Mouse (Mus musculus) CH12.LX (cell line): ENCODE data around the gene Zswim4. TPM values are rescaled to one million over a fixed set of nuclear protein-coding genes. Genes with fewer than 3 reads are reported as not detected.

Source experiments
- DNase-seq: peaks from one replicate; pipeline ENCODE4 v3.0.0-alpha.2; 2013; ENCODE audit errors: extremely low read depth
- H3K27ac ChIP-seq: 2 replicates; pipeline ENCODE4 v1.5.1; 2012; ENCODE audit warnings: low read depth, mild to moderate bottlenecking, control low read depth, moderate library complexity; ENCODE audit not compliant: insufficient read depth
- H3K27me3 ChIP-seq: replicated peaks from 2 replicates; pipeline ENCODE3; 2012; ENCODE audit warnings: inconsistent platforms
- H3K36me3 ChIP-seq, 2 experiments: replicated peaks in 1 of 2; 2 replicates each; pipeline versions ENCODE3 to v1.6.1; 2012; ENCODE audit warnings: inconsistent platforms in 1 of 2, low read length in 1 of 2, mild to moderate bottlenecking in 1 of 2, mixed read lengths in 1 of 2, moderate library complexity in 1 of 2; ENCODE audit not compliant: control insufficient read depth in 1 of 2, insufficient read depth in 1 of 2
- H3K4me1 ChIP-seq, 2 experiments: 2 replicates each; pipeline ENCODE4 v1.6.1; 2012; ENCODE audit warnings: inconsistent platforms in 1 of 2, moderate library complexity in 1 of 2; ENCODE audit not compliant: insufficient read depth in 2 of 2, control insufficient read depth in 1 of 2
- H3K4me2 ChIP-seq: 2 replicates; pipeline ENCODE4 v1.6.1; 2012; ENCODE audit warnings: low read depth, mild to moderate bottlenecking, control low read depth; ENCODE audit not compliant: poor library complexity, insufficient read depth, severe bottlenecking
- H3K4me3 ChIP-seq, 3 experiments: fragments of 150-350 bp in 1 of 3; sonication (generic) in 1 of 3; replicated peaks in 1 of 3; 2 replicates each; pipeline versions ENCODE3 to v1.5.1; 2011 to 2012; ENCODE audit warnings: low read depth in 2 of 3, low read length in 2 of 3, mild to moderate bottlenecking in 2 of 3, moderate library complexity in 2 of 3, control low read depth in 1 of 3, improper control_type of control experiment in 1 of 3, inconsistent platforms in 1 of 3, mixed read lengths in 1 of 3; ENCODE audit not compliant: poor library complexity in 1 of 3
- H3K79me2 ChIP-seq: replicated peaks from 2 replicates; pipeline ENCODE4 v1.6.1; 2012; ENCODE audit warnings: mild to moderate bottlenecking, moderate library complexity; ENCODE audit not compliant: control insufficient read depth, poor library complexity, insufficient read depth, severe bottlenecking; ENCODE audit errors: extremely low read depth
- H3K9ac ChIP-seq: 2 replicates; pipeline ENCODE4 v1.6.1; 2012; ENCODE audit warnings: low read depth, mild to moderate bottlenecking, control low read depth, moderate library complexity; ENCODE audit not compliant: insufficient read depth
- H3K9me3 ChIP-seq: replicated peaks from 2 replicates; pipeline ENCODE3; 2012; ENCODE audit warnings: low read length, inconsistent platforms, mixed read lengths
- CHD2 ChIP-seq: IDR thresholded peaks from 2 replicates; pipeline ENCODE4 v1.6.1; 2011; ENCODE audit warnings: low read length, improper control_type of control experiment
- CTCF ChIP-seq, 2 experiments: IDR thresholded peaks in 1 of 2; conservative IDR thresholded peaks in 1 of 2; 2 replicates each; pipeline ENCODE4 v1.5.1; 2011 to 2012; ENCODE audit warnings: low read depth in 2 of 2, low read length in 2 of 2, improper control_type of control experiment in 1 of 2, inconsistent platforms in 1 of 2, mild to moderate bottlenecking in 1 of 2, moderate library complexity in 1 of 2
- ETS1 ChIP-seq: conservative IDR thresholded peaks from 2 replicates; pipeline ENCODE4 v1.6.1; 2012; ENCODE audit warnings: low read depth, mild to moderate bottlenecking, inconsistent platforms, low read length, improper control_type of control experiment, moderate library complexity
- GABPA ChIP-seq: IDR thresholded peaks from 2 replicates; pipeline ENCODE4 v1.6.1; 2012; ENCODE audit warnings: low read depth, low read length, improper control_type of control experiment, inconsistent platforms; ENCODE audit not compliant: insufficient replicate concordance
- IRF4 ChIP-seq: IDR thresholded peaks from 2 replicates; pipeline ENCODE4 v1.6.1; 2014; ENCODE audit warnings: low read depth, mild to moderate bottlenecking, inconsistent platforms, low read length, improper control_type of control experiment
- MEF2A ChIP-seq: IDR thresholded peaks from 2 replicates; pipeline ENCODE4 v1.6.1; 2014; ENCODE audit warnings: low read depth, mild to moderate bottlenecking, inconsistent platforms, low read length, improper control_type of control experiment, borderline replicate concordance
- MXI1 ChIP-seq: IDR thresholded peaks from 2 replicates; pipeline ENCODE4 v1.6.1; 2011; ENCODE audit warnings: mild to moderate bottlenecking, low read depth, low read length, improper control_type of control experiment
- MYC ChIP-seq: IDR thresholded peaks from 2 replicates; pipeline ENCODE4 v1.6.1; 2011; ENCODE audit warnings: low read depth, mild to moderate bottlenecking, improper control_type of control experiment, low read length
- POLR2A ChIP-seq: IDR thresholded peaks from 2 replicates; pipeline ENCODE4 v1.6.1; 2011; ENCODE audit warnings: low read depth, mild to moderate bottlenecking, improper control_type of control experiment, low read length
- POLR2AphosphoS2 ChIP-seq: IDR thresholded peaks from 2 replicates; pipeline ENCODE4 v1.6.1; 2011; ENCODE audit warnings: low read depth, low read length, improper control_type of control experiment
- RCOR1 ChIP-seq: conservative IDR thresholded peaks from 2 replicates; pipeline ENCODE4 v1.6.1; 2012; ENCODE audit warnings: low read depth, mild to moderate bottlenecking, inconsistent platforms, low read length, improper control_type of control experiment
- SIN3A ChIP-seq: IDR thresholded peaks from 2 replicates; pipeline ENCODE4 v1.6.1; 2012; ENCODE audit warnings: low read length, improper control_type of control experiment, inconsistent platforms
- TBP ChIP-seq: conservative IDR thresholded peaks from 2 replicates; pipeline ENCODE4 v1.6.1; 2011; ENCODE audit warnings: low read depth, low read length, improper control_type of control experiment
- TCF12 ChIP-seq: IDR thresholded peaks from 2 replicates; pipeline ENCODE4 v1.6.1; 2014; ENCODE audit warnings: low read depth, mild to moderate bottlenecking, inconsistent platforms, low read length, improper control_type of control experiment
- UBTF ChIP-seq: IDR thresholded peaks from 2 replicates; pipeline ENCODE4 v1.6.1; 2012; ENCODE audit warnings: low read depth, mild to moderate bottlenecking, inconsistent platforms, low read length, improper control_type of control experiment, moderate library complexity
- ZKSCAN1 ChIP-seq: IDR thresholded peaks from 2 replicates; pipeline ENCODE4 v1.6.1; 2012; ENCODE audit warnings: low read depth, inconsistent platforms, low read length, improper control_type of control experiment, borderline replicate concordance
- ZNF384 ChIP-seq: IDR thresholded peaks from 2 replicates; pipeline ENCODE4 v1.6.1; 2012; ENCODE audit warnings: low read depth, low read length, improper control_type of control experiment, inconsistent platforms
- dilution Hi-C: fragments of 300-500 bp; cut with MboI; formaldehyde crosslinking; loops from 2 replicates; pipeline ENCODE4 v1.14.3; 2020; ENCODE audit warnings: low sequenced_read_pairs; ENCODE audit not compliant: extremely low pct_unique_long_range_greater_than_20kb, extremely low pct_ligation_motif_present
- in situ Hi-C: fragments of 300-500 bp; cut with MboI; formaldehyde crosslinking; loops from 3 replicates; pipeline ENCODE4 v1.14.3; 2019; ENCODE audit warnings: low sequenced_read_pairs, low pct_ligation_motif_present, low pct_unique_long_range_greater_than_20kb, mixed read lengths
- polyA plus RNA-seq: library from polyadenylated mRNA; unstranded; fragments of >175 nt; gene quantifications from 2 replicates; pipeline ENCODE4 v1.2.1, GENCODE M21; 2012; ENCODE audit warnings: low read depth; ENCODE audit not compliant: insufficient read length
- total RNA-seq, 2 experiments: library from RNA; depleted of rRNA; stranded (reverse); fragments of 300-350 nt in 1 of 2; fragments of >200 nt in 1 of 2; gene quantifications; 2 replicates each; pipeline ENCODE4 v1.2.3; 2012 to 2014

Gene Zswim4
- total and polyA plus RNA-seq, 3 experiments, result 4.9 to 9.7 (median 9.1) TPM

DNA sequence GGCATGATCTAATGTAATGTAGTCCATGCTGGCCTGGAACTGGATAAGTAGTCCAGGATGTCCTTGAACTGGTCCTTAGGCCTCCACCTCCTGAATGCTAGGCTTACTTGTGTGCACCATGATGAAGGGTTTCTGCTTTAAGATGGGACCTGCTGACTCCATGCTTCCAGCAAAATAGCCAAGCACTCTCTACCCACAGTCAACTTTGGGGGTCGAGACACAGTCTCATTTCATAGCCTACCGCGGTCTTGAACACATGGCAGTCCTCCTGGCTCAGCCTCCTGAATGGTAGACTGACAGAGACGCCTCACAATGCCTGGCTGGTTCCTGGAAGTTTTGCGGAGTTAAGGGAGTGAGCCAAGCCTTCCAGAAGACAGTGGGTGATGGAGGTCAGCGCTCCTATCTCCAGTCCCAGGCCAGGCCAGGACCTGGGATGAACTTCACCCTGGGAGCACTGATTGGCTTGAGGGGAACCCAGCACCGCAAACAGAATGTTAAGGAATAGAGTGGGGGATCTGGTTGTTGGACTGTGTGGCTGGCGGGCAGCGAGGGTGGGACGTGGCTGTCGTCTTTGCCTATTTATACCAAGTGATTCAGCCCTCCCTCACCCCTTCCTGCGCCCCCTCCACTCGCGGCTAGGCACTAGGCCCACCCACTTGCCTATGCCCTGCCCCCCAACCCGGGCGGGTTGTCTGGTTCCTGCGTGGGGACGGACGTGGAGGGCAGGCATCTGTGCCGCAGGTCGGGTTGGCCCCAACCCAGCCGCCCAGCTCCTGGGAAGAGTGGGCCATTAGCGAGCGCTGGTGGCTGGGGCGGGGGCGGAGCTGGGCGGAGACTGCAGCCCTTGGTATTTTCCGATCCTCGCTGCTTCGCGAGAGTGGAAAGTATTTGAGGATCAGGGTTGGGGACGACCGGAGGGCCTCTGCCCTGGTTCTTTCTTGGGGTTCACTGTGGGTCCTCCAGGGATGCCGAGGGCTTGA lies 33.6 kb downstream of the Zswim4 start:
- no peaks in the 10 kb centered on the region for H3K27me3 ChIP-seq
- peak overlapping the region; percentile 93 for H3K9ac ChIP-seq
- H3K4me1 ChIP-seq, result peaks cover 26 to 63% of the 10 kb centered on the region in 2 experiments
- no peaks in the 10 kb centered on the region for H3K9me3 ChIP-seq
- dilution Hi-C loops, result no loop called here
- H3K79me2 ChIP-seq, result peaks cover 28% of the 10 kb centered on the region
- peak overlapping the region; percentile 71 to 96 (median 82) for H3K4me3 ChIP-seq
- in situ Hi-C loops, result loop anchor here (25.0 kb wide), 1 partner anchor 159 kb away; no protein-coding TSS in a partner anchor
- H3K27ac ChIP-seq, result peak overlapping the region; percentile 94
- peak overlapping the region; percentile 84 for H3K4me2 ChIP-seq
- TF ChIP-seq CHD2, result peak; percentile 37; the same call in 1 of the 2 replicates
- TF ChIP-seq SIN3A, result 0 out of 2 replicates have a peak, but pooled peaks have one; percentile 53
- TF ChIP-seq TBP, result 0 out of 2 replicates have a peak, but pooled peaks have one; percentile 28
- TF ChIP-seq IRF4, result peak; percentile 33; the same call in 1 of the 2 replicates
- TF ChIP-seq POLR2AphosphoS2, result no peak
- TF ChIP-seq MEF2A, result 0 out of 2 replicates have a peak, but pooled peaks have one; percentile 28
- 0 out of 2 replicates have a peak, but pooled peaks have one; percentile 21 for TF ChIP-seq UBTF
- peak; percentile 68; the same call in 1 of the 2 replicates for TF ChIP-seq POLR2A
- no peak for TF ChIP-seq ETS1
- peak; percentile 4; the same call in 1 of the 2 replicates for TF ChIP-seq MXI1
- TF ChIP-seq, all 38 proteins: peak for 8
- H3K36me3 ChIP-seq, result peaks cover 13 to 33% of the 10 kb centered on the region in 2 experiments
- peak; percentile 72 for DNase-seq

DNA sequence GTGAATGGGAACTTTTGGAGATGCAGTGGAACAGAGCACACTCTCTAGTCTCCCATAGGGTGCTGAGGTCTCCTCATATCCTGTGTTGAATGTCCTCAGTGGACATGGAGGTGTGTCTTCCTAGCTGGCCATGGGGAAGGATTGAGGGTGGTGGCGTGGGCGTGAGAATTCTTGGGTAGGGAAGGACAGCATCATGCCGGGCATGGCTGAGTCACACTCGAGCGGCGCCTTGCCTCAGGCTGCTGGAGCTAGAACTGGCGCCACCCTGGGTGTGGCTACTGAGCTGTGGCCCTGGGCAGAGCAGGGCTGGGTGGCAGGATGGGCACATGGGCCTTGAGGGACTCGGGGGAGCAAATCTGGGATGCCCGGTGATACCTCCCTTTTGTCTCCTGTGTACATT lies 34.4 kb downstream of the Zswim4 start:
- no peak for DNase-seq
- Histone ChIP-seq H3K27ac (peak overlapping the region; percentile 30), H3K9ac (peak overlapping the region; percentile 93)

More for the DNA sequence above, 34.4 kb downstream of the Zswim4 start:
- in situ Hi-C loops (loop anchor here (25.0 kb wide), 1 partner anchor 160 kb away; no protein-coding TSS in a partner anchor), dilution Hi-C loops (no loop called here)
- H3K27me3 ChIP-seq, result no peaks in the 10 kb centered on the region
- H3K9me3 ChIP-seq, result no peaks in the 10 kb centered on the region
- H3K4me3 ChIP-seq, result peak overlapping the region; percentile 71 to 96 (median 82)
- TF ChIP-seq MYC, result no peak
- TF ChIP-seq GABPA, result no peak
- TF ChIP-seq TCF12, result no peak
- no peak for TF ChIP-seq RCOR1
- no peak for TF ChIP-seq ZNF384
- no peak for TF ChIP-seq ZKSCAN1
- TF ChIP-seq CTCF (conservative IDR thresholded peaks at IDR 0.05 in 1 of 2, IDR thresholded peaks at IDR 0.05 in 1 of 2; ENCODE audit: low read depth in 2 of 2, low read length in 2 of 2), result no peak
- no peak for TF ChIP-seq TBP
- TF ChIP-seq IRF4, result no peak
- H3K79me2 ChIP-seq, result peaks cover 28% of the 10 kb centered on the region
- peaks cover 12 to 28% of the 10 kb centered on the region in 2 experiments for H3K36me3 ChIP-seq
- H3K4me1 ChIP-seq, result peaks cover 19 to 60% of the 10 kb centered on the region in 2 experiments
- H3K4me2 ChIP-seq, result peak overlapping the region; percentile 84
